Mouse (Mus musculus): ENCODE data around the gene Irgq. TPM values are rescaled to one million over a fixed set of nuclear protein-coding genes. Genes with fewer than 3 reads are reported as not detected.

Gene Irgq
- total and polyA plus RNA-seq, 2 experiments from 2014 or later: 4.8 to 24.5 TPM

DNA sequence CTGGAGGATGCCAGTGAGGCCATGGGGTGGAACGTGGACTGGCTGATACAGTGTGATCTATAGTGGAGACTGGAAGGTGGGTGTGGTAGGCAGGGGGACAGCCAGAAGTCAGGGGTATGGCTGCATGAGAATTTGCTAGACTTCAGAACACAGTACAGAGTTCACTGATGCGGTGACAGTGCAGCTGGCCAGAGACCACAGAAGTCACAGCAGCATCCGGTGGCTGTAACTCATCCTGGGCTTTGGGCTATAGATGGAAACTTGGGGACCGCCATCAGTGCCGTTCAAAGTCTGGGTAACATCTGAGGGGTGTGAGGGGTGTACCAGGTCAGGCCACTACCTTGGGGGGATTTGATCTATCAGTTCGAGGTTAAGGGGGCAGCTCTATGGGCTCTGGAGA is 6.8 kb upstream of the Irgq start:
- 73% methylated on average over 6 of the region's 6 CpGs for WGBS
- no peak for DNase-seq (ENCODE audit: low spot score)
- no peak overlapping the region for H3K27ac ChIP-seq (ENCODE audit: low read depth)
- no peaks in the 10 kb centered on the region for H3K4me1 ChIP-seq (ENCODE audit: control insufficient read depth, insufficient read depth)
- H3K9ac ChIP-seq (replicated peaks; ENCODE audit: low read depth, low read length): no peak overlapping the region
- no peaks in the 10 kb centered on the region for H3K27me3 ChIP-seq (ENCODE audit: control insufficient read depth, insufficient read depth, low read length)
- no peaks in the 10 kb centered on the region for H3K36me3 ChIP-seq (replicated peaks; ENCODE audit: control insufficient read depth, insufficient read depth, low read length)
- no peak overlapping the region for H3K4me2 ChIP-seq (ENCODE audit: low read depth, low read length)
- no peaks in the 10 kb centered on the region for H3K9me3 ChIP-seq (replicated peaks; ENCODE audit: control insufficient read depth, low read length)
- TF ChIP-seq CTCF (IDR thresholded peaks at IDR 0.05; ENCODE audit: low read depth): no peak
- TF ChIP-seq EP300 (IDR thresholded peaks at IDR 0.05; ENCODE audit: low read depth): no peak
- H3K4me3 ChIP-seq (ENCODE audit: low read depth, low read length): no peak overlapping the region
- no peak for ATAC-seq (ENCODE audit: insufficient read depth, low read depth)

DNA sequence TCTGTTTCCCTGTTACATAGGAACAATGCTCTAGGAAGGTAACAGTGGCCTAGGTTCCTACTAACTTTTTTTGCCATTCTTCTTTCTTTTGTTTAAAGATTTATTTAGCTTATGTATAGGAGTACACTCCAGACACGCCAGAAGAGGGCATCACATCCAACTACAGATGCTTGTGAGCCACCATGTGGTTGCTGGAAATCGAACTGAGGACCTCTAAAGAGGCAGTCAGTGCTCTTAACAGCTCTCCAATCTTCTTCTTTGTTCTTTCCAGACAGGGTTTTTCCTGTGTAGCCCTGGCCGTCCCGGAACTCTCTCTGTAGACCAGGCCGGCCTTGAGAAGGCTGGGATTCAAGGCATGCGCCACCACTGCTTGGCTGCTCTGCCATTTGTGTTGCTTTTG is 5.5 kb upstream of the Irgq start:
- Histone ChIP-seq H3K9me3 (replicated peaks; ENCODE audit: control insufficient read depth, low read length) (no peaks in the 10 kb centered on the region), H3K4me1 (ENCODE audit: control insufficient read depth, insufficient read depth) (peaks cover 7% of the 10 kb centered on the region), H3K9ac (replicated peaks; ENCODE audit: low read depth, low read length) (no peak overlapping the region), H3K27me3 (ENCODE audit: control insufficient read depth, insufficient read depth, low read length) (no peaks in the 10 kb centered on the region), H3K27ac (ENCODE audit: low read depth) (no peak overlapping the region), H3K4me2 (ENCODE audit: low read depth, low read length) (no peak overlapping the region), H3K36me3 (replicated peaks; ENCODE audit: control insufficient read depth, insufficient read depth, low read length) (no peaks in the 10 kb centered on the region), H3K4me3 (ENCODE audit: low read depth, low read length) (no peak overlapping the region)
- no peak for TF ChIP-seq EP300 (IDR thresholded peaks at IDR 0.05; ENCODE audit: low read depth)
- TF ChIP-seq CTCF (IDR thresholded peaks at IDR 0.05; ENCODE audit: low read depth): no peak
- ATAC-seq (ENCODE audit: insufficient read depth, low read depth) (no peak), DNase-seq (ENCODE audit: low spot score) (no peak)
- WGBS: 73% methylated on average over 6 of the region's 6 CpGs

DNA sequence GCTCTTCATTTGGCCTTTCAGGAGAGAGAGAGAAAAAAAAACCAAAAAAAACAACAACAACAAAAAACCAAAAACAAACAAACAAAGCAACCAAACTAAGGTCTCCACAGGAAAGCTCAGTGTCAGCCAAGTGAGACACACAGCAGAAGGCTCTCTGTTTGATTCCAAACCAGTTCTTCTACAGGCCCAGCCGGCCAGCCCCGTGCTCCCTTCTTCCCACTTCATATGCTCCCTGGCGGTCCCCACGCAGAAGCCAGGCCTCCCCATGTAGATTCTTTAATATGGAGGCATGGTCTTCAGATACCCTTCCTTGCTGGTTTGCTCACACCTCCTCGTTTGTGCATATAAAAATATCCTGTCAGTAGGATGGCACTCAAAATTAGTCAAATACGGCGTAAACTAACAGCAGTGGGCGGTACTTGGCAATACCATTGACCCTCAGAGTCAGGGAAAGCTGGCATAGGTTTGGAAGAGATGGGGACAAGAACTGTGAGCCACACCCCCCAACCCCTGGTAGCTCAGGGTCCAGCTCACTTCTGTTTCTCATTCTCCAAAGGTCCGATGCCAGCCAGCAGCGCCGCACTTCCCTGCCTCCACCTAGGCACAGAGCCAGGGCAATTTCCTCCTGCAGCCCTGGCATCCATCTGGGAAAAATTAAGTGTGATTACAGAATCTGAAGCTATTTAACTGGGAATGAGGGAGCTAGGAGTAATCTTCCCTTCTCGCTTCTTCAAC is 4.6 kb upstream of the Irgq start:
- no peaks in the 10 kb centered on the region for H3K9me3 ChIP-seq (replicated peaks; ENCODE audit: control insufficient read depth, low read length)
- DNase-seq (ENCODE audit: low spot score) (no peak), ATAC-seq (ENCODE audit: insufficient read depth, low read depth) (no peak)
- H3K36me3 ChIP-seq (replicated peaks; ENCODE audit: control insufficient read depth, insufficient read depth, low read length): no peaks in the 10 kb centered on the region
- no peak overlapping the region for H3K27ac ChIP-seq (ENCODE audit: low read depth)
- no peak overlapping the region for H3K4me3 ChIP-seq (ENCODE audit: low read depth, low read length)
- peaks cover 7% of the 10 kb centered on the region for H3K4me1 ChIP-seq (ENCODE audit: control insufficient read depth, insufficient read depth)
- H3K9ac ChIP-seq (replicated peaks; ENCODE audit: low read depth, low read length): no peak overlapping the region
- WGBS: 77% methylated on average over 12 of the region's 12 CpGs
- no peaks in the 10 kb centered on the region for H3K27me3 ChIP-seq (ENCODE audit: control insufficient read depth, insufficient read depth, low read length)
- H3K4me2 ChIP-seq (ENCODE audit: low read depth, low read length): no peak overlapping the region
- TF ChIP-seq EP300 (IDR thresholded peaks at IDR 0.05; ENCODE audit: low read depth): no peak
- TF ChIP-seq CTCF (IDR thresholded peaks at IDR 0.05; ENCODE audit: low read depth): no peak

DNA sequence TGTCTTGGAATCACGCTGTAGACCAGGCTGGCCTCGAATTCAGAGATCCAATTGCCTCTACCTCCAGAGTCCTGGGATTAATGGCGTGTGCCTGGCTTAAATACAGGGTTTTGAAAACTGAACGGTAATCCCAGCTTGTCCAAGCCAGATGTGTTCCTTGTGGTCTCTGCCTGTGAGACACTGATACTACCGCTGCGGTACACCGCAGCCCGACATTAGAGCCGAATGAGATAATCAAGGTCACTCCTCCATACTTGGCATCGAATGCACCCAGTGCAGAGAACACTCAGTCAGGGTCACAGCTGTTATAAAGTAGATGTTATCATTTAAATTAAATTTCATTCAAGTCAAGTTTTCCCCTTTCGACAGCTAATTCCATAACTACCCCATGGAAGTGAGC is 1.6 kb upstream of the Irgq start:
- WGBS: 74% methylated on average over 11 of the region's 11 CpGs
- H3K36me3 ChIP-seq (replicated peaks; ENCODE audit: control insufficient read depth, insufficient read depth, low read length): peaks cover 10% of the 10 kb centered on the region
- H3K27ac ChIP-seq (ENCODE audit: low read depth): no peak overlapping the region
- DNase-seq (ENCODE audit: low spot score) (no peak), ATAC-seq (ENCODE audit: insufficient read depth, low read depth) (no peak)
- no peak overlapping the region for H3K9ac ChIP-seq (replicated peaks; ENCODE audit: low read depth, low read length)
- H3K9me3 ChIP-seq (replicated peaks; ENCODE audit: control insufficient read depth, low read length): no peaks in the 10 kb centered on the region
- no peak overlapping the region for H3K4me2 ChIP-seq (ENCODE audit: low read depth, low read length)
- peaks cover 10% of the 10 kb centered on the region for H3K4me1 ChIP-seq (ENCODE audit: control insufficient read depth, insufficient read depth)
- no peak for TF ChIP-seq CTCF (IDR thresholded peaks at IDR 0.05; ENCODE audit: low read depth)
- TF ChIP-seq EP300 (IDR thresholded peaks at IDR 0.05; ENCODE audit: low read depth): no peak
- H3K27me3 ChIP-seq (ENCODE audit: control insufficient read depth, insufficient read depth, low read length): no peaks in the 10 kb centered on the region
- H3K4me3 ChIP-seq (ENCODE audit: low read depth, low read length): no peak overlapping the region

DNA sequence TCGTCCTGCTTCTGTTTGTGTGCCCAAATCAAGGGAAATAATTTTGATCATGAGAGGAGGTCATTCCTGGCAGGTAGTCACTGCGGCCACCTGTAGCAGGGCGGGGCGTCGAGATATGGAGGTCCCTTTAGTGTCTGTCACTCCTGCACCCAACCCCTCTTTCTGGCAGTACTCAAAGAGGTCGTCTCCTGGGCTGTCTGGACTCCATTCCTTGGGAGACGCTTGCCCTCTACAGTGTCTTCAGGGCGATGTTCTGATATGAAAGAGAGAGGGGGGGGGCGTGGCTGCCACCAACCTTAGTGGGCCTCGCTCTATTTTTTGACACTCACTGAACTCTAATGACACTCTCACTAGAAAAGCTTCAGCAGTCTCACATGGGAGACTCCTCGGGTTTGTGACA is 909 bp upstream of the Irgq start:
- Histone ChIP-seq H3K9ac (replicated peaks; ENCODE audit: low read depth, low read length) (peak overlapping the region; percentile 78), H3K4me2 (ENCODE audit: low read depth, low read length) (peak overlapping the region; percentile 95), H3K27me3 (ENCODE audit: control insufficient read depth, insufficient read depth, low read length) (no peaks in the 10 kb centered on the region), H3K36me3 (replicated peaks; ENCODE audit: control insufficient read depth, insufficient read depth, low read length) (peaks cover 17% of the 10 kb centered on the region), H3K4me3 (ENCODE audit: low read depth, low read length) (peak overlapping the region; percentile 71), H3K9me3 (replicated peaks; ENCODE audit: control insufficient read depth, low read length) (no peaks in the 10 kb centered on the region), H3K27ac (ENCODE audit: low read depth) (peak overlapping the region; percentile 96), H3K4me1 (ENCODE audit: control insufficient read depth, insufficient read depth) (peaks cover 10% of the 10 kb centered on the region)
- no peak for DNase-seq (ENCODE audit: low spot score)
- no peak for ATAC-seq (ENCODE audit: insufficient read depth, low read depth)
- 57% methylated on average over 11 of the region's 11 CpGs for WGBS
- TF ChIP-seq EP300 (IDR thresholded peaks at IDR 0.05; ENCODE audit: low read depth) (no peak), CTCF (IDR thresholded peaks at IDR 0.05; ENCODE audit: low read depth) (no peak)

Measured in heart, postnatal 0 days (tissue).